28 mouse cellular contexts compared by ENCODE assay signal in the genomic region with DNA sequence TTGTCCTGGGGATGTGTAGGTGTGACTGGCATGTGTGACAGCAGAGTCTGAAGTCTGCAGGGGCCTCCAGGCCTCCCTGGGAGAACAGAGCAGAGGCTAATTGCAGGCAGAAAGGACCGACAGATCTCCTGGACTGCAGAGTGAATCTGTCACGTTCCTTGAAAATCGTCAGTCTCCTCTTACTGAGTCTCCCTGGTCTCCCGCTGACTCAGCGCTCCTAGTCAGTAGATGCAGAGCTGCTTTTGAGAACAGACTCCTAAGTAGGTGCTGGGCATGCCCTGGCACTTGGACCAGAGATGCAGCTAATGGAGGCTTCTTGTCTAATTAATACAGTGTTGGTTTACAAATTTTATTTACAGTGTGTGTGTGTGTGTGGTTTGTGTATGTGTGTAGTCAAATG. TPM values are rescaled to one million over a fixed set of nuclear protein-coding genes. Genes with fewer than 3 reads are reported as not detected.
DNase-seq lines count a peak whose midpoint lies in the region; ATAC-seq and TF ChIP-seq lines count a peak whose summit lies in the region.
"Had no signal": no experiment of that assay in that cellular context is flagged by ENCODE, and none has a peak within 500 bp of the region (broad histone marks: within the 10 kb centered on the region; RNA-seq: fewer than 3 reads in every experiment).

No protein-coding gene starts in this region.

- H3K9me3 ChIP-seq in forebrain, embryonic 10.5 days: no peaks in the 10 kb centered on the region
- H3K9me3 ChIP-seq in forebrain, postnatal 0 days (ENCODE audit: low read length): no peaks in the 10 kb centered on the region
- no peaks in the 10 kb centered on the region for H3K9me3 ChIP-seq in midbrain, embryonic 12.5 days
- no peaks in the 10 kb centered on the region for H3K9me3 ChIP-seq in midbrain, postnatal 0 days (ENCODE audit: low read length)
- H3K9me3 ChIP-seq in forebrain, embryonic 14.5 days (replicated peaks; ENCODE audit: control insufficient read depth, low read length): no peaks in the 10 kb centered on the region
- no peaks in the 10 kb centered on the region for H3K9me3 ChIP-seq in midbrain, embryonic 15.5 days
- H3K9me3 ChIP-seq: kidney, embryonic 15.5 days; limb, embryonic 13.5 days; liver, embryonic 12.5 days; neural tube, embryonic 12.5 days had no signal

- WGBS in forebrain, embryonic 10.5 days: 37% methylated on average over 5 of the region's 5 CpGs
- 27% methylated on average over 5 of the region's 5 CpGs for WGBS in forebrain, postnatal 0 days
- 28% methylated on average over 5 of the region's 5 CpGs for WGBS in midbrain, embryonic 12.5 days
- WGBS in midbrain, postnatal 0 days: 25% methylated on average over 5 of the region's 5 CpGs
- 23% methylated on average over 5 of the region's 5 CpGs for WGBS in forebrain, embryonic 14.5 days
- 22% methylated on average over 5 of the region's 5 CpGs for WGBS in midbrain, embryonic 15.5 days

- no peaks in the 10 kb centered on the region for H3K36me3 ChIP-seq in forebrain, embryonic 10.5 days (replicated peaks)
- H3K36me3 ChIP-seq in forebrain, postnatal 0 days (ENCODE audit: insufficient read depth): no peaks in the 10 kb centered on the region
- H3K36me3 ChIP-seq in midbrain, embryonic 12.5 days: no peaks in the 10 kb centered on the region
- no peaks in the 10 kb centered on the region for H3K36me3 ChIP-seq in midbrain, postnatal 0 days (ENCODE audit: insufficient read depth, low read length)
- no peaks in the 10 kb centered on the region for H3K36me3 ChIP-seq in forebrain, embryonic 14.5 days (ENCODE audit: control insufficient read depth, insufficient read depth, low read length)
- no peaks in the 10 kb centered on the region for H3K36me3 ChIP-seq in midbrain, embryonic 15.5 days (replicated peaks)
- H3K36me3 ChIP-seq: kidney, embryonic 15.5 days; limb, embryonic 13.5 days; liver, embryonic 12.5 days; neural tube, embryonic 12.5 days had no signal

- H3K9ac ChIP-seq in forebrain, postnatal 0 days: no peak overlapping the region
- H3K9ac ChIP-seq in midbrain, embryonic 12.5 days (replicated peaks): no peak overlapping the region
- H3K9ac ChIP-seq in midbrain, postnatal 0 days (replicated peaks; ENCODE audit: low read length, poor library complexity, severe bottlenecking): no peak overlapping the region; the same call in 1 of the 2 replicates
- H3K9ac ChIP-seq in forebrain, embryonic 14.5 days (ENCODE audit: low read length): no peak overlapping the region
- no peak overlapping the region for H3K9ac ChIP-seq in midbrain, embryonic 15.5 days
- H3K9ac ChIP-seq: kidney, embryonic 15.5 days; limb, embryonic 13.5 days; liver, embryonic 12.5 days; neural tube, embryonic 12.5 days had no signal

- TF ChIP-seq CTCF in forebrain, postnatal 0 days (IDR thresholded peaks at IDR 0.05; ENCODE audit: low read depth): no peak
- TF ChIP-seq CTCF in midbrain, postnatal 0 days (IDR thresholded peaks at IDR 0.05): no peak

- peaks cover 79% of the 10 kb centered on the region for H3K4me1 ChIP-seq in forebrain, embryonic 10.5 days
- peaks cover 8% of the 10 kb centered on the region; the same call in 1 of the 2 replicates for H3K4me1 ChIP-seq in forebrain, postnatal 0 days (ENCODE audit: insufficient read depth)
- H3K4me1 ChIP-seq in midbrain, embryonic 12.5 days: peaks cover 71% of the 10 kb centered on the region
- H3K4me1 ChIP-seq in midbrain, postnatal 0 days (ENCODE audit: insufficient read depth, low read length): peaks cover 12% of the 10 kb centered on the region
- H3K4me1 ChIP-seq in forebrain, embryonic 14.5 days (ENCODE audit: control insufficient read depth, insufficient read depth, low read length): peaks cover 51% of the 10 kb centered on the region
- peaks cover 70% of the 10 kb centered on the region for H3K4me1 ChIP-seq in midbrain, embryonic 15.5 days
- H3K4me1 ChIP-seq: liver, embryonic 12.5 days had no signal

- H3K27me3 ChIP-seq in forebrain, embryonic 10.5 days (ENCODE audit: poor library complexity, severe bottlenecking): peaks cover 58% of the 10 kb centered on the region
- H3K27me3 ChIP-seq in forebrain, postnatal 0 days (ENCODE audit: insufficient read depth, low read length): no peaks in the 10 kb centered on the region
- H3K27me3 ChIP-seq in midbrain, embryonic 12.5 days: peaks cover 11% of the 10 kb centered on the region
- H3K27me3 ChIP-seq in midbrain, postnatal 0 days (ENCODE audit: insufficient read depth, low read length): no peaks in the 10 kb centered on the region
- H3K27me3 ChIP-seq in forebrain, embryonic 14.5 days (replicated peaks; ENCODE audit: control insufficient read depth, insufficient read depth, low read length): no peaks in the 10 kb centered on the region
- no peaks in the 10 kb centered on the region for H3K27me3 ChIP-seq in midbrain, embryonic 15.5 days (replicated peaks)
- H3K27me3 ChIP-seq: Patski had no signal

- no peak for DNase-seq in forebrain, embryonic 10.5 days (ENCODE audit: extremely low spot score, low spot score)
- no peak for DNase-seq in forebrain, postnatal 0 days
- DNase-seq in midbrain, postnatal 0 days (ENCODE audit: low spot score): no peak
- DNase-seq in forebrain, embryonic 14.5 days (ENCODE audit: low spot score): no peak
- no peak for DNase-seq in urinary bladder, postnatal 4 days (ENCODE audit: low spot score in 2 of 2)
- DNase-seq in adrenal gland, adult 2 months: no peak
- DNase-seq: cerebellum, adult 2 months; cerebellum, postnatal 36 days; embryo, embryonic 11 days; gastrocnemius, postnatal 36 days; kidney, adult 11 months; kidney, postnatal 36 days; lung, adult 18-20 months; right cerebral cortex, adult 18-20 months; right cerebral cortex, postnatal 4 days; thymus, postnatal 14 days had no signal

- H3K4me2 ChIP-seq in forebrain, postnatal 0 days (ENCODE audit: low read depth): no peak overlapping the region
- no peak overlapping the region for H3K4me2 ChIP-seq in midbrain, embryonic 12.5 days (replicated peaks)
- H3K4me2 ChIP-seq in midbrain, postnatal 0 days (ENCODE audit: low read depth, low read length, poor library complexity, severe bottlenecking): no peak overlapping the region
- H3K4me2 ChIP-seq in forebrain, embryonic 14.5 days (ENCODE audit: low read length): no peak overlapping the region
- no peak overlapping the region for H3K4me2 ChIP-seq in midbrain, embryonic 15.5 days
- H3K4me2 ChIP-seq: kidney, embryonic 15.5 days; limb, embryonic 13.5 days; liver, embryonic 12.5 days; neural tube, embryonic 12.5 days had no signal

- H3K4me3 ChIP-seq in forebrain, embryonic 10.5 days: no peak overlapping the region
- H3K4me3 ChIP-seq in forebrain, postnatal 0 days (ENCODE audit: low read depth, low read length): no peak overlapping the region
- H3K4me3 ChIP-seq in midbrain, embryonic 12.5 days: no peak overlapping the region
- no peak overlapping the region for H3K4me3 ChIP-seq in midbrain, postnatal 0 days (ENCODE audit: low read depth, low read length)
- no peak overlapping the region for H3K4me3 ChIP-seq in forebrain, embryonic 14.5 days (ENCODE audit: low read depth, low read length)
- no peak overlapping the region for H3K4me3 ChIP-seq in midbrain, embryonic 15.5 days
- H3K4me3 ChIP-seq: kidney, embryonic 15.5 days; limb, embryonic 13.5 days; liver, embryonic 12.5 days; neural tube, embryonic 12.5 days had no signal

- H3K27ac ChIP-seq in forebrain, embryonic 10.5 days: peak overlapping the region; percentile 56
- no peak overlapping the region for H3K27ac ChIP-seq in forebrain, postnatal 0 days (ENCODE audit: low read depth, low read length)
- peak overlapping the region; percentile 4; the same call in 1 of the 2 replicates for H3K27ac ChIP-seq in midbrain, embryonic 12.5 days (replicated peaks)
- no peak overlapping the region for H3K27ac ChIP-seq in midbrain, postnatal 0 days (ENCODE audit: low read depth, low read length)
- peak overlapping the region; percentile 33 for H3K27ac ChIP-seq in forebrain, embryonic 14.5 days (ENCODE audit: low read depth, low read length)
- peak overlapping the region; percentile 57; the same call in 1 of the 2 replicates for H3K27ac ChIP-seq in midbrain, embryonic 15.5 days
- H3K27ac ChIP-seq: kidney, embryonic 15.5 days; limb, embryonic 13.5 days; liver, embryonic 12.5 days; neural tube, embryonic 12.5 days had no signal

- no peak for ATAC-seq in forebrain, postnatal 0 days
- ATAC-seq in midbrain, embryonic 12.5 days (ENCODE audit: low FRiP score, low read depth): no peak
- ATAC-seq in midbrain, postnatal 0 days (ENCODE audit: low FRiP score): no peak
- ATAC-seq in forebrain, embryonic 14.5 days: no peak
- ATAC-seq in midbrain, embryonic 15.5 days (replicated peaks): no peak
- ATAC-seq: liver, embryonic 12.5 days; Patski had no signal

RNA-seq across cellular contexts. Expression of a gene that starts 17.9 kb away (rescaled TPM):
- polyA plus RNA-seq in forebrain, embryonic 10.5 days (2016; fragmentation: Nextera tagmentation; extraction: Ambion mirVana): not detected in 2 replicates
- 0.14 and 0.23 TPM in 2 replicates for total RNA-seq in forebrain, postnatal 0 days (2014; rRNA removed)
- polyA plus RNA-seq in forebrain, postnatal 0 days (2015; fragmentation: Nextera tagmentation; extraction: Ambion mirVana): 0.08 and 0.18 TPM in 2 replicates
- not detected in 2 replicates for polyA plus RNA-seq in midbrain, embryonic 12.5 days (2016; fragmentation: Nextera tagmentation; extraction: Ambion mirVana)
- 0.38 TPM in 1 of 2 replicates, not detected in the other for total RNA-seq in midbrain, postnatal 0 days (2014; rRNA removed)
- polyA plus RNA-seq in midbrain, postnatal 0 days (2015; fragmentation: Nextera tagmentation; extraction: Ambion mirVana): 0.07 TPM in 1 of 2 replicates, not detected in the other
- 0.09 and 0.11 TPM in 2 replicates for polyA plus RNA-seq in forebrain, embryonic 14.5 days (2014; fragmentation: Nextera tagmentation; extraction: Ambion mirVana)
- not detected in 2 replicates for polyA plus RNA-seq in midbrain, embryonic 15.5 days (2015; fragmentation: Nextera tagmentation; extraction: Ambion mirVana)
- not detected for total RNA-seq in adrenal gland, adult 2 months (2021)
- polyA plus RNA-seq in adrenal gland, adult 2 months (2012; rRNA removed): not detected in 2 replicates
- total RNA-seq: adrenal gland, adult 18-20 months; gastrocnemius, postnatal 36 days; heart, postnatal 25 days; left cerebral cortex, postnatal 25 days; megakaryocyte, adult 5-6 weeks had no signal
- polyA plus RNA-seq: kidney, embryonic 15.5 days; limb, embryonic 13.5 days; liver, embryonic 12.5 days; neural tube, embryonic 12.5 days; stomach, embryonic 14.5 days had no signal

Comparison
In these comparisons a context has a peak if more than half of its experiments do, and no peak if none do; other contexts are left out.
1. H3K27ac ChIP-seq: peak in forebrain, embryonic 10.5 days (single experiment), midbrain, embryonic 12.5 days (single experiment), forebrain, embryonic 14.5 days (single experiment) and midbrain, embryonic 15.5 days (single experiment); none in forebrain, postnatal 0 days (single experiment) and midbrain, postnatal 0 days (single experiment).